Mouse (Mus musculus) heart, embryonic 15.5 days (tissue): ENCODE data around the gene Atp5k. TPM values are rescaled to one million over a fixed set of nuclear protein-coding genes. Genes with fewer than 3 reads are reported as not detected.

Experiments used
- ATAC-seq: fragments of 200-750 bp; cut with Nextera tagmentation; replicated peaks from 2 replicates; pipeline ENCODE4 v1.8.0; 2017; ENCODE audit warnings: low read depth, moderate TSS enrichment; ENCODE audit not compliant: insufficient number of reproducible peaks, insufficient read depth, low FRiP score
- H3K27ac ChIP-seq: fragments of 300-500 bp; sonication (generic); 2 replicates; pipeline ENCODE4 v1.5.1; 2015; ENCODE audit warnings: mild to moderate bottlenecking, inconsistent platforms
- H3K27me3 ChIP-seq: fragments of 300-500 bp; sonication (generic); 2 replicates; pipeline ENCODE4 v1.6.1; 2015; ENCODE audit warnings: inconsistent platforms
- H3K36me3 ChIP-seq: fragments of 300-500 bp; sonication (generic); 2 replicates; pipeline ENCODE4 v1.6.1; 2015; ENCODE audit warnings: mild to moderate bottlenecking, inconsistent platforms
- H3K4me1 ChIP-seq: fragments of 300-500 bp; sonication (generic); replicated peaks from 2 replicates; pipeline ENCODE4 v1.6.1; 2015; ENCODE audit warnings: inconsistent platforms
- H3K4me2 ChIP-seq: fragments of 300-500 bp; sonication (generic); 2 replicates; pipeline ENCODE4 v1.6.1; 2015; ENCODE audit warnings: inconsistent platforms, mild to moderate bottlenecking, moderate library complexity
- H3K4me3 ChIP-seq: fragments of 300-500 bp; sonication (generic); 2 replicates; pipeline ENCODE4 v1.5.1; 2015; ENCODE audit warnings: mild to moderate bottlenecking, inconsistent platforms
- H3K9ac ChIP-seq: fragments of 300-500 bp; sonication (generic); 2 replicates; pipeline ENCODE4 v1.6.1; 2015; ENCODE audit warnings: mild to moderate bottlenecking, inconsistent platforms
- H3K9me3 ChIP-seq: fragments of 300-500 bp; sonication (generic); replicated peaks from 2 replicates; pipeline ENCODE4 v1.6.1; 2016; ENCODE audit warnings: inconsistent platforms
- WGBS: fragments of 180-500 bp; shearing (Covaris S2); methylation state at CpG from one replicate; pipeline ENCODE4 v1.1.7; 2015; ENCODE audit warnings: mixed read lengths; 5-methylcytosine and 5-hydroxymethylcytosine counted together
- polyA plus RNA-seq: library from polyadenylated mRNA; unstranded; fragments of >200 nt; fragmentation: Nextera tagmentation; extraction: Ambion mirVana; gene quantifications from 2 replicates; pipeline ENCODE4 v1.2.1, GENCODE M21; 2015

Gene Atp5k
- polyA plus RNA-seq, 1 experiment from 2014 or later: 1,118 TPM

DNA sequence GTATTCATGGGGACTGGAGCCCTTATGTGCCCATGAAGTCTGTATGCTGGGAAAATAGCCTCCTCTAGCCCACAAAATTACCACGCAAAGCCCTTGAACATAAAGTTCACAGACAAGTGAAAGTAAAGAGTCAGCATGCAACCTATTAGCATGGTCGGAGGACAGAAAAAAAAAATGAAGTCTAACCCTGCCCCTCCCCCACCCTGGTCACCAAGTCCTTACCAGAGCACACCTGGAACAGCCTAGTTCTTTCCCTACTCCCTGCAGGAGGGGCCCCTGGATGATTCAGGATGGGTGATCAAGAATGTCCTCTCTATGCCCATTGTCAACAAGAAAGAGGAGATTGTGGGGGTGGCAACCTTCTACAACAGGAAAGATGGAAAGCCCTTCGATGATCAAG lies 11.5 kb downstream of the Atp5k start:
- H3K36me3 ChIP-seq: no peaks in the 10 kb centered on the region
- no peak overlapping the region for H3K27ac ChIP-seq
- no peak overlapping the region for H3K4me2 ChIP-seq
- no peak overlapping the region for H3K9ac ChIP-seq
- no peak for ATAC-seq
- no peaks in the 10 kb centered on the region for H3K9me3 ChIP-seq
- H3K4me3 ChIP-seq: no peak overlapping the region
- 78% methylated on average over 3 of the region's 3 CpGs for WGBS
- H3K4me1 ChIP-seq: no peaks in the 10 kb centered on the region
- no peaks in the 10 kb centered on the region for H3K27me3 ChIP-seq

DNA sequence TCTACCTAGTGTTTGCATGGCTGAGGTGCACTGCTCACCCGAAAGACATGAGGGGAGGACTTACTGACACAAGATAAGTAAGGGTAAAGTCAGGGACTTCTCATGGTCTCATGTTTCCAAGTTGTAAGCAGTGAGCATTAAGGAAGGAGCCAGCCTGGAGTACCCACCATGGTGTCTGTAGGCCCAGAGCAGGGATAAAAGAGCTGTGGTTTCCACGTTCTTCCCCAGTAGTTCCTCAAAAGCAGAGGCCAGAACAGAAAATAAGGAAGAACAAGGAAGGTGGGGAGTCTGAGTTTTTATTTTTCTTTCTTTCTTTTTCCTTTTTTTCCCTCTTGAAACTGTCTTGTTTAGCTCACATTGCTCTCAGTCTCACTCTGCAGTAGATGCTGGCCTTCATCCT lies 19.5 kb downstream of the Atp5k start:
- no peak overlapping the region for H3K4me2 ChIP-seq
- ATAC-seq: no peak

DNA sequence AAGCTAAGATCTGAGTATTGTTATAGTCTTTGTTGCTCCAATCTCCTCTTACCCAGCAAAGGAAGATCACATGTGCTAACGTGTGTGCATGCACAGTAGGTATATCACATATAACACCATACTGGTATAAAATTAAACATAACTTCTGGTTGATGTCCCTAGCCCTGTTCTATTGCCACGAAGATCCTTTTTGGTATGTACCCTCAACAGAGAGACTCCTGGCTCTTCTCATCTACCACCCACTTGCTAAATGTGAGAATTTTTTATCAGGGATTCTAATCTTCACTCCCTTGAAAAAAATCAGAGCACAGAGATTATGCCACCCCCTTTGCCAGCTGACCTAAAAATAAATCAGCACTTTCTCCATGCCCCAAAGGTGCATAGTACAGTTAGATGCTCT lies 27.3 kb downstream of the Atp5k start:
- no peak overlapping the region for H3K27ac ChIP-seq
- ATAC-seq: no peak
- H3K9ac ChIP-seq: no peak overlapping the region
- no peak overlapping the region for H3K4me3 ChIP-seq
- no peaks in the 10 kb centered on the region for H3K36me3 ChIP-seq
- no peak overlapping the region for H3K4me2 ChIP-seq
- 0 out of 2 replicates have a peak, but pooled peaks cover 3% of the 10 kb centered on the region for H3K27me3 ChIP-seq
- H3K4me1 ChIP-seq: no peaks in the 10 kb centered on the region
- no peaks in the 10 kb centered on the region for H3K9me3 ChIP-seq
- 56% methylated on average over 2 of the region's 2 CpGs for WGBS

More for the DNA sequence above, 19.5 kb downstream of the Atp5k start:
- H3K27me3 ChIP-seq: no peaks in the 10 kb centered on the region
- no peak overlapping the region for H3K4me3 ChIP-seq
- H3K4me1 ChIP-seq: no peaks in the 10 kb centered on the region
- no peak overlapping the region for H3K27ac ChIP-seq
- 65% methylated on average over 2 of the region's 2 CpGs for WGBS
- no peak overlapping the region for H3K9ac ChIP-seq
- H3K36me3 ChIP-seq: no peaks in the 10 kb centered on the region
- H3K9me3 ChIP-seq: no peaks in the 10 kb centered on the region

DNA sequence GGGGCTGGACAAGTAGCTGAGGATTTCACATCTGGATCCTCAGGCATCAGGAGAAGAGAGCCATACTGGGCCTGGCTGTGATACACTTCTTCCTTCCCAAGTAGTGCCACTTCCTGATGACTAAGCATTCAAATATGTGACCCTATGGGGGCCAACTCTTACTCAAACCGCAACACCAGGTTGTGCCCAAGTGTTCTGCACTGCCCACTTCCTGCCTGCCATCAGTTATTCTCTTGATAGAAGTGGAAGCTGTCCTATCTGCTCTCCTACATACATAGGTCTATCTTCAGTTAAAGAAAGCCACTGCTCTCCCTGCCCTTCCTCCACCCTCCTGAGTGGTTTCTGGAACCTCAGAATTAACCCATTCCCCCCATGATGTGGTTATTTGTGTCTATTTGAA lies 28.8 kb downstream of the Atp5k start:
- 50% methylated on average over 1 of the region's 1 CpGs for WGBS
- Histone ChIP-seq H3K36me3 (no peaks in the 10 kb centered on the region), H3K4me3 (no peak overlapping the region), H3K4me1 (no peaks in the 10 kb centered on the region), H3K27me3 (0 out of 2 replicates have a peak, but pooled peaks cover 3% of the 10 kb centered on the region), H3K27ac (no peak overlapping the region), H3K9me3 (no peaks in the 10 kb centered on the region), H3K4me2 (no peak overlapping the region), H3K9ac (no peak overlapping the region)
- ATAC-seq: no peak

DNA sequence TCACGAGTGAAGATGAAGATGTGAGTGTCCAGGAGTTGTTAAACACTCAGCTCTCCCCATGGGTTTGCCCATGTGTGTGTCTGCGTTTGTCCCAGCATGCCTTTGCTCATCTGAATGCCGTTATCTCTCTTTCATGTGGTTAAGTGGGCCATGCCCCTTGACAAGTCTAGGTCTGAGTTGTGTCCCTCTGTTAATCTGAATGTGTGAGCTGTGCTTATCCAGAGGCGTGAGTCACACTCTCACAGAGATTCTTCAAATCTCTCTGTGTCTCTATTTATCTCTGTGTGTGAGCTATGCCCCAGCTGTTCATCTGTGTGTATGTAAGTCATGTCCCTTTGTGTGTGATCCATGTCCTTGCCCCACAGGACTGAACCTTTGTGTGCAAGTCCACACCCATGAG lies 30.8 kb downstream of the Atp5k start:
- 60% methylated on average over 4 of the region's 4 CpGs for WGBS
- H3K9me3 ChIP-seq: no peaks in the 10 kb centered on the region
- no peak overlapping the region for H3K4me2 ChIP-seq
- H3K27me3 ChIP-seq: 0 out of 2 replicates have a peak, but pooled peaks cover 3% of the 10 kb centered on the region
- no peaks in the 10 kb centered on the region for H3K36me3 ChIP-seq
- no peak for ATAC-seq
- no peak overlapping the region for H3K9ac ChIP-seq
- no peak overlapping the region for H3K27ac ChIP-seq
- H3K4me1 ChIP-seq: no peaks in the 10 kb centered on the region
- H3K4me3 ChIP-seq: no peak overlapping the region

DNA sequence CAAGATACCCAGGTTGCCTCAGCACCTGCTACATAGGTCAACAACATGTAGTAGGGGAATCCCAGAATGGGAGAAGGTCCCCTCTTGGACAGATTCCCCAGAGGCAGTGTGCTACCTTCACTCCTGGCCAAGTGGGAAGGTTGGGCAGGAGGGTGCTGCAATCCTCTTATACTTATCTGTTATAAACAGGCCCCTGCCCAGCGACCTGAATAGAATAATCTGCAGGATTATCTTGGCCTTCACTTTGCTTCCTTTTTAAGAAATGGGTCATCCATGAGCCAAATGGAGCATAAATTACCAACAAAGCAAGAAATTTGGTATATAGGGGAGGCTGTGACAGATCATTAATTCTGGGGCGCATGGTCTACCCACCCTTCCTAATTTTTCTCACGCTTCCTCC lies 44.5 kb downstream of the Atp5k start:
- Histone ChIP-seq H3K27ac (no peak overlapping the region), H3K27me3 (no peaks in the 10 kb centered on the region), H3K4me3 (no peak overlapping the region), H3K4me2 (no peak overlapping the region), H3K9ac (no peak overlapping the region), H3K9me3 (no peaks in the 10 kb centered on the region), H3K36me3 (no peaks in the 10 kb centered on the region), H3K4me1 (no peaks in the 10 kb centered on the region)
- 61% methylated on average over 3 of the region's 3 CpGs for WGBS
- no peak for ATAC-seq

DNA sequence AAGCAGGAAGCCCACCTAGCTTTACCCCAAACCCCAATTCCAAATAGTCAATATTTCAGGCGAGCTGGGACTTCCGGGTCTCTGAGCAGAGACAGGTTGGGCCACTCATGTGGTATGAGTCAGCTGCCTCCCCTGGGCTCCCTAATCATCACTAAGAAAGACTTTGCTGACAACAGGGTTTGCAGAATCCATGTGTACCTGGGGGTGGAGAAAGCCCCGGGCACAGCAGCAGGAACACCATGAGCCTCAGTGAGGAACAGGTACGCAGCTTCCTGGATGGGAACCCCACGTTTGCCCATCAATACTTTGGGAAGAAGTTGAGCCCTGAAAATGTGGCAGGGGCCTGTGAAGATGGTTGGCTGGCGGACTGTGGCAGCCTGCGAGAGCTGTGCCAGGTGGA lies 46.0 kb downstream of the Atp5k start, which contains the start of gene Pde6b:
Gene Pde6b, plus strand, starts transcription at position 191 of the 400 bp plus-strand sequence.
- H3K27me3 ChIP-seq: no peaks in the 10 kb centered on the region
- no peak within 1 kb of the TSS for H3K4me3 ChIP-seq
- H3K9me3 ChIP-seq: no peaks in the 10 kb centered on the region
- WGBS: 59% methylated on average over 7 of the region's 7 CpGs
- H3K4me1 ChIP-seq: no peaks in the 10 kb centered on the region
- H3K36me3 ChIP-seq: no peaks in the 10 kb centered on the region
- no peak within 1 kb of the TSS for H3K4me2 ChIP-seq
- ATAC-seq: no peak
- no peak within 1 kb of the TSS for H3K27ac ChIP-seq
- H3K9ac ChIP-seq: no peak within 1 kb of the TSS

DNA sequence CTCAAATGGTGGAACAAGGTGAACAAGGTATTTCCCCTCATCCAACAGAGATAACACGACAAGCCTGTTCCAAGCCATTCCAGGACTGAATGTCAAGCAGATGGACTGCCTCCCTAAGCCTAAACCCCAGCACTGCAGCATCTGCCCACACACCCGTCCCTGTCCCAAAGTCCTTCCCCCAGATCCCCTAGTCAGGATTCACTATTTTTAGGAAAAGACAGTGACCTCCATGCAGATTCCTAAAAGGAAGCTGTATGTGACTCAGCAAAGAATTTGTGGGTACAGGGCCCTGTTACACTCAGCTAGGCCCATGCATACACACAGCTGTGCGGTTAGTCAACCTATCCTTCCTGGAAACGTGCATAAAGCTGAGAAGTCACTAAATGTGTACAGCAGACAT lies 47.8 kb downstream of the Atp5k start:
- no peaks in the 10 kb centered on the region for H3K9me3 ChIP-seq
- no peak overlapping the region for H3K4me3 ChIP-seq
- H3K27ac ChIP-seq: no peak overlapping the region
- H3K4me2 ChIP-seq: no peak overlapping the region
- no peak overlapping the region for H3K9ac ChIP-seq
- WGBS: 64% methylated on average over 4 of the region's 4 CpGs
- H3K27me3 ChIP-seq: no peaks in the 10 kb centered on the region
- no peaks in the 10 kb centered on the region for H3K36me3 ChIP-seq
- H3K4me1 ChIP-seq: no peaks in the 10 kb centered on the region
- no peak for ATAC-seq

DNA sequence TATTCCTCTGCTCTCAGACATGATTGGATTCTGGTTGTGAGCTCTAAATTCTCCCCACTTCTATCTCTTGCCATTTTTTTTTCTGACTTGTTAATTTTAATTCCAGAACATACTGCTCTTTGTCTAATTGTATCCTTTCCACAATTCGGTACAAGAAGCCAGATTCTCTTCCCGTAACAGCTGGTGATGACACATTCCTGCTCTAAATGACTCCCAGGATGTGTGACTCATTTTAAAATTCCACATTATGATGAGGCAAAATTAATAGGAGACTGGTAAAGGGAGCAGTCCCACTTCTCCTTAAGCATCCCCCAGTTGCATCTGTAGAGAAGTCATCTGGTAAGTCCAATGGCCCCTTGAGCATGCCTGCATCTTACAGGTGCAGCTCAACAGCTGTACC lies 48.6 kb downstream of the Atp5k start:
- Histone ChIP-seq H3K27ac (no peak overlapping the region), H3K4me2 (no peak overlapping the region), H3K36me3 (no peaks in the 10 kb centered on the region), H3K9ac (no peak overlapping the region), H3K9me3 (no peaks in the 10 kb centered on the region), H3K27me3 (no peaks in the 10 kb centered on the region), H3K4me1 (no peaks in the 10 kb centered on the region), H3K4me3 (no peak overlapping the region)
- WGBS: 64% methylated on average over 2 of the region's 2 CpGs
- no peak for ATAC-seq

Other genes starting within 250 kb of the Atp5k start
- 23.9 and 24.2 TPM in 2 replicates for gene Dr1, start 165.6 kb downstream of the Atp5k start, polyA plus RNA-seq
- 5.3 and 5.7 TPM in 2 replicates for gene Pigg, start 121.8 kb downstream of the Atp5k start, polyA plus RNA-seq
- not detected in 2 replicates for gene Gm42517, start 66.5 kb downstream of the Atp5k start, polyA plus RNA-seq
- 0.19 and 0.20 TPM in 2 replicates for gene Pde6b, start 46.1 kb downstream of the Atp5k start, polyA plus RNA-seq
- 0.35 and 0.43 TPM in 2 replicates for gene Mfsd7a, start 14.4 kb upstream of the Atp5k start, polyA plus RNA-seq
- 15.2 and 17.9 TPM in 2 replicates for gene Pcgf3, start 26.8 kb upstream of the Atp5k start, polyA plus RNA-seq
- gene Cplx1, start 115.6 kb upstream of the Atp5k start, polyA plus RNA-seq: 0.66 and 1.9 TPM in 2 replicates
- gene Gak, start 195.3 kb upstream of the Atp5k start, polyA plus RNA-seq: 23.6 and 35.4 TPM in 2 replicates
- gene Tmem175, start 195.3 kb upstream of the Atp5k start, polyA plus RNA-seq: 14.1 and 18.9 TPM in 2 replicates
- gene Idua, start 225.9 kb upstream of the Atp5k start, polyA plus RNA-seq: 13.9 and 15.2 TPM in 2 replicates
- 6.7 and 7.4 TPM in 2 replicates for gene Dgkq, start 235.2 kb upstream of the Atp5k start, polyA plus RNA-seq
- gene Slc26a1, start 241.1 kb upstream of the Atp5k start, polyA plus RNA-seq: 0.29 and 0.71 TPM in 2 replicates